Mouse (Mus musculus) left cerebral cortex, adult 9 months (tissue): ENCODE data around the gene Hmgcs2.

Experiments used
- DNase-seq, 2 experiments: peaks; one replicate each; pipeline ENCODE4 v3.0.0; 2022; ENCODE audit warnings: low spot score in 2 of 2

Gene Hmgcs2

DNA sequence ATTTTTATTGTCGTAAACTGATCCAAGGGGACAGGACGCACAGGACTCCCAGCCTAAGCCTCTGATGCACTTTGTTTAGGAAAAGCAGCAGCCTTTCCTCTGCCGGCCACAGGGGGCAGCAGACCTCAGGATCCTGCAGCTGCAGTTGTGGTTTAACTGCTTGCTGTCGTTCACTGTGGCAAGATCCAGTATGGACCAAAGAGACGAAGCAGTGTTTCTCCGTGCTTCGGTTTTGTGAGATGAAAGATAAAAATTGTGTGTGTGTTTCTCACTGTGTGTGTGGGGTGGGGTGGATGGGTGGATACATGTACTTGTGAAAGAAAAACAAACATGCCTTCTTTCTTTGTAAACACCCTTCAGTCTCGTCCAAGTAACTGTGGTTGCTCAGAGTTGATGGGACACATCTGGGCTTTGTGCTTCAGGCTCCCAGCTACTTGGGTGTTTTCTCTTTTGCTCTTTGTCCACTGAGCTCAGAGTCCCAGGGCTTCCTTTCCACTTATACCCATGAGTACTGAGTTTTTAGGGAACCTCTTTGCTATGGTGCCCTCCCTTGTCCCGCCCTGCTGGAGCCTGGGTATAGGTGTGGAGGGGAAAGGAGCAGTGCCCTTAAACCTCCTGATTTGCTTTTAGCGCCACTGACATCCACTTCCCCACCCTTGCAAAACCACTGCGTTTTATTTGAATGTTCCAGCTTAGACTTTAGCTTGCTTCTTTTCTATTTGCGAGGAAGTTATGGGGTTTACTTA, 871 bp downstream of the Hmgcs2 start:
- DNase-seq = peak; percentile 18 to 32

DNA sequence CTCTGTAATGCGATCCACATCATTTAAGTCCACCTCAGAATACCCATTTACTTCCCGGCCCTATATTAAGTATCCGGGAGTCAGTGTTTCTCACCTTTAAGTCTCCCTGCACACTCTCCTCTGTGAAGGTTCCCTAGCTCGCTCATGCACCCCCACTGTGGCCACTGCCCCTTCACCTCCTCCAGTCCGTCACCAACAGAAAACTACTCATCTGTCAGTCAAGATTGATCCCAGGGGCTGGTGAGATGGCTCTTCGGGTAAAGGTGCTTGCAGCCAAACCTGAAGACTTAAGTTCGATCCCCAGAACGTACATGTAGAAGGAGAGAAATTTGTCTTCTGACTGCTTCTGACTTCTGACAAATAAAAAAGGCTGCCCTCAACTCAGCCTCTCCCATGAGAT, 2.2 kb downstream of the Hmgcs2 start:
- DNase-seq = no peak

DNA sequence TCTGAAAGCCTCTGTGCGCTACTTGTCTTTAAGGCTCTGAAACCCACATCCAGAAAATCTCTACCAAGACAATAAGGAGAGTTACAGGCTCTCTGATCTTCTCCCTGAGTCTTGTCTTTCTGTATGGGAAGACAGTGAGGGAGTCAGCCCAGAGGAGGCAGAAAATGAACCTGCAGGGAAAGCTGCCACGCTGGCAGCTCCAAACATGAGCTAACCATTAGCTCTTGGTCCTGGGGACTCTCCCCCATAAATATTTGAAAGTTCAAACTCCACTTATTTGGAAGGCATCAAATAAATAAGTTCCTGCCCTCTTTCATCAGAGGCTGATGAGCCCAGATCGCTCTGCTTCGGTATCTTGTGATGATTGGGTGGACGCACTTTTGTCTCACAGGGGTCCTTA, 3.0 kb downstream of the Hmgcs2 start:
- no peak for DNase-seq

- no peak for DNase-seq
Measured at GRCm38 (mm10) chr3:98291044-98291443, 10.8 kb downstream of the Hmgcs2 start.

GRCm38 (mm10) chr3:98295965-98296364, 15.7 kb downstream of the Hmgcs2 start:
- no peak for DNase-seq

- no peak for DNase-seq
Measured at GRCm38 (mm10) chr3:98299391-98300100, 19.3 kb downstream of the Hmgcs2 start.

DNA sequence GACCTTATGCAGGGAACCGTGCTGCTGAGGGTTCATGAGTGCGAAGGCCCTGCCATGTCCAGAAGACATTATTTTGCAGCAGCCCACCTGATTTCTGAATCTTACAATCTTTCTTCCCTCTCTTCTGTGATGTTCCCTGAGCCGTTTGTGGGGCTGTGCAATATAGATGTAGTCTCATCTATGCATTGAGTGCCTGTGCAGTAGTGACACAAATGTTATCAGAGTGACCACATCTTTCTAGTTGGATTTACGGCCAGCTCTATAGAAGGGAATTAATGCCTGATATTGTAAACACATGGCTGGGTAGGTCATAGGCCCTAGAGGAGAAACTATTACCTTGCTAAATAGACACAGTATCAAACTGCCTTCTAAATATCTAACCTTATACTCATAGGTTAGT, 20.0 kb downstream of the Hmgcs2 start:
- no peak for DNase-seq

DNA sequence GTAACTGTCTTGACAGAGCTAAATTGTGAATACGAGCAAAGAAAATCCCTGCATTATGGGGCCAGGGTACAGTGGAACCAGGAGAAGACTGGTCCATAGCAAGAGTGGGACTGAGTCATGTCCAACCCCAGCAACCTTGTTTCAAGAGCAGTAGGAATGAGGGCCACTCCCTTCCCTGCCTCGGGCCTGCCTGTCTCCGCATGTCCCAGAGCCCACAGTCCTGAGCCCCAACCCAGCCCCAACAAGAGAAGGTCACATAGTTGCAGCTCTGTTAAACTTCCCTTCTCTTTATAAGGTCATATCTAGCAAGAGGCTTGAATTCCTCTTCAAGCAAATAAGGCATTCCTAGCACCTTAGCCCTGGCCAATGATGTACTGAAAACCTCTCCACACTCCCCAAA, 21.5 kb downstream of the Hmgcs2 start:
- no peak for DNase-seq

DNA sequence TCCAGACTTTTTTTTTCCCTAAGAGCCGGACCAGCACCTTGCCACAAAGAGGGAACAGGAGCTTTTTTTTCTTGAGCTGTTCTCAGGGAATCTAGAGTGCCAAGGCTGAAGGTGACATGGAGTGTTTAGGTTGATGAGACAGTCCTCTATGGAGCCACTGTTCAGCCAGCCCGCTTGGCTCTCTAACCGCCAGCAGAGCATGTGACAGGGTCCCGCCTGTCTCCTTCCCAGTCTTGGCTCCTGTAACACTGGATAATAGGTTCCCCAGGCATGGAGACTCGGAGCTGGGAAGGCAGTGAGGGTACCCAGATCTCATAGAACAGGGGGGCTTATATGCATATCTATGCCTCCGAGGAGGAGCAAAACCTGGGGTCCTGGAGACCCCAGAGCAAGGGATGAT, 28.4 kb downstream of the Hmgcs2 start:
- no peak for DNase-seq

DNA sequence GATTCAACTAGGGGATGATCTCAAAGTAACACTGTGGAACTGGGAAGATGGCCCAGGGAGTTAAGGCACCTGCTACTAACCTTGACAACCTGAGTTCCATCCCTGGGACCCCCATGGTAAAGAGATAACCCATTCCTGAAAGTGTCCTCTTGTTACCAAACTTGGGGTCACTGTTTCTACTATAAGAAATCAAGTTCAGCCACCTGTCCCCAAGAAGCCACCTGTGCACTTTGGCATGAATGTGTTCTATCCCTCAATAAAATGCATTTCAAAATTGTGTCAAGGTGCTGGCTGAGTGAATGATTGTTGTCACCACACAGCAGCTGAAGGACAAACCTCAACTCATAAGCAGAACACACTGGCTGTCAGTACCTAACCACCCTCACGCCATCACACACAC, 30.2 kb downstream of the Hmgcs2 start:
- DNase-seq = no peak

DNA sequence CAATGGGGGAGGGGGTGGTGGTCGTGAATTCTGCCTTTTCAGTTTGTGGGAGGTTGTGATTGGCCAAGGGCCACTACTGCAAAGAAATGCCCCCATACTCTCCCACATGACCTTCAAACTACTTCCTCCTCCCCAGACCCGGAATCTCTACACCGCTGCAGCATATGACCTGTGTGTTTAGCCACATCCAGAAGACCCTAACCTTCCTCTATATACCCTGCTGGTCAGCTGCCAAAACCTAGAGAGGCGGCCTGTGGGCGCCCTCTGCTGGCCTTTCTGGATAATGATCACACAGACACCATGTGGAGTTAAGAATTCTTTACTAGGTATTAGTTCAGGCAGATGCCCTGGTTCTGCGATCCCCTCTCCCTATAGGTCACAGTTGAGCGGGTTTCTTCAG, 32.6 kb downstream of the Hmgcs2 start:
- peak in 1 of 2 experiments; percentile 43 for DNase-seq

GRCm38 (mm10) chr3:98313294-98314155, 33.3 kb downstream of the Hmgcs2 start:
- no peak for DNase-seq

- no peak for DNase-seq
Measured at GRCm38 (mm10) chr3:98315181-98315580, 34.9 kb downstream of the Hmgcs2 start.

GRCm38 (mm10) chr3:98317143-98317542, 36.9 kb downstream of the Hmgcs2 start:
- DNase-seq = no peak

DNA sequence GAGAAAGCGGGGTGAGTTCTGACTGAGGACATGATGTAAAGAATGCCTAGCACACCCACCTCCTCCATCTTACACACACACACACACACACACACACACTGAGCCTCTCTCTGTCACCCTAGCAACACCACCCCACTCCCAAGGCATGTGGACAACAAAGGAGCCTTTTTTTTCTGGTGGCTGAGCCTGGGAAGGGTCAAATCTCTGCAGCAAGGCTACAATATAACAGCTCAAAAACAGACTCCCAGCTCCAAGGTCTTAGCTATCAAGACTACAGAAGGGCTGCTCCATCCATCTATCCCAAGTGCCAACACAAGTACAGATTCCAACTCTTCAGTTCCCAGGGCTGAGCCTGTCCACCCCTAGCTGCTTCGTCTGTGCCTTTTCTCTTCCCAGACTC, 39.0 kb downstream of the Hmgcs2 start:
- DNase-seq = peak in 1 of 2 experiments; percentile 30

DNA sequence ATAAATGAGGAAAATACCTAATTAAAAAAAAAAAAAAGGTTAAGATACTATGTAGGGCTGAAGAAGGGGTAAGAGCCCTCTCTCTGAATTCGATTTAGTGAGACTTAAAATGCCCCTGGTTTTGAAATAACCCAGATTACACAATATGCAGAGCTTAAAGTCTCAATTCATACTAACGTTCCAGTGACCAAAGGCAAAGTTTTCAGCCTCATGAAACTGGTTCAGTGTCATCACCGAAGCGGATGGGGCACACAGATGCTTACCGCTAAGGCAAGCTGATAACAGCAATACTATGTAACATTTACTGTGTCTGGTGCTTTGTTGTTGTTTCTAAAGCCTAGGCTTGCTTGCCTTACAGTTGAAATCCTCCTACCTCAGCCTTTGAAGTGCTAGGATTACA, 42.0 kb downstream of the Hmgcs2 start:
- no peak for DNase-seq

DNA sequence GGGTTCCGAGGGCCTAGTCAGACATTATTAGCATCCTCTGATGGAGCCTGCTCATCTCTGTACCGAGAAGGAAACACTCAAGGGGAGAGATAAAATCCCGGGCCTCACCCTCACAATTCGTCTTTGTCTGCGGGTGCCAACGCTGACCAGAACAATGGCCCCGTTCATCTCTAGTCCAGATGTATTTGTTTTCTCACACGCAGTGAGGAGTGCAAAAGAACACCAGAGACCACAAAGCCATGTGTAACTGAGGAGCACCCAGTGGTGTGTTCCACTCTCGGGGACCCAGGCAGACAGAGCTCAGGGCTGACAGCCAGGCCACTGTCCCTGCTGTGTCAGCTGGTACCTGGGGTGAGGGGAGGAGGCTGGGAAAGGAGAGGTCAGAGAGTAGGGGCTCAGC, 44.0 kb downstream of the Hmgcs2 start:
- peak; percentile 35 to 43 for DNase-seq

GRCm38 (mm10) chr3:98334010-98334409, 53.8 kb downstream of the Hmgcs2 start:
- no peak for DNase-seq

- DNase-seq = no peak
Measured at GRCm38 (mm10) chr3:98335331-98335730, 55.1 kb downstream of the Hmgcs2 start.

- DNase-seq = no peak
Measured at GRCm38 (mm10) chr3:98335886-98336285, 55.7 kb downstream of the Hmgcs2 start.

- DNase-seq = no peak
Measured at GRCm38 (mm10) chr3:98336661-98337654, 56.7 kb downstream of the Hmgcs2 start.
